13 mouse cellular contexts compared by ENCODE assay signal in the genomic region with DNA sequence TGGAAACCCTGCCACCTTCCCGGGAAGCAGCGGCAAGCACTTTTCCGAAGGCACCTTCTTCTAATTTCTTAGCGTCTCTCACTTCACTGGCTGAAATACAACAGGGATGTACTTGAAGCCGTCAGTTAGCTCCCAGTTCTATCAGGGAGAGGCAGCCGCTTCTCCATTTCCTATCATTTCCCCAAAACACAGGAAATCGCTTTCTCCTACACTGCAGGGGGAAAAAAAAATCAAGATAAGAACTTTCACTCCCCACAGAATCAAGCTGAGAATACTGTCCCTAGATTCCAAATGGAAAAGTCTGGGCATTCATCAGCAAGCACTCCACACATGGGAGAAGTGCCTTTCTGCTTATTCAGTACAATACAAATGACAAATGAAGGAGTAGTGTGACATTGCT. TPM values are rescaled to one million over a fixed set of nuclear protein-coding genes. Genes with fewer than 3 reads are reported as not detected.
DNase-seq lines count a peak whose midpoint lies in the region; ATAC-seq and TF ChIP-seq lines count a peak whose summit lies in the region.
"Had no signal": no experiment of that assay in that cellular context is flagged by ENCODE, and none has a peak within 500 bp of the region (broad histone marks: within the 10 kb centered on the region; RNA-seq: fewer than 3 reads in every experiment).

No protein-coding gene starts in this region.

- H3K27me3 ChIP-seq in heart, embryonic 11.5 days (ENCODE audit: control insufficient read depth, insufficient read depth, low read length), result no peaks in the 10 kb centered on the region
- H3K27me3 ChIP-seq in liver, embryonic 11.5 days (replicated peaks; ENCODE audit: control insufficient read depth, insufficient read depth, low read length), result no peaks in the 10 kb centered on the region
- no peaks in the 10 kb centered on the region for H3K27me3 ChIP-seq in heart, postnatal 0 days (ENCODE audit: control insufficient read depth, insufficient read depth, low read length)
- no peaks in the 10 kb centered on the region for H3K27me3 ChIP-seq in midbrain, embryonic 10.5 days (ENCODE audit: low read depth, poor library complexity, severe bottlenecking)
- no peaks in the 10 kb centered on the region for H3K27me3 ChIP-seq in midbrain, embryonic 15.5 days (replicated peaks)

- no peak overlapping the region for H3K9ac ChIP-seq in heart, embryonic 11.5 days (ENCODE audit: low read depth, low read length)
- H3K9ac ChIP-seq in liver, embryonic 11.5 days (ENCODE audit: low read depth, low read length), result no peak overlapping the region
- H3K9ac ChIP-seq in heart, postnatal 0 days (replicated peaks; ENCODE audit: low read depth, low read length), result no peak overlapping the region
- H3K9ac ChIP-seq in midbrain, embryonic 15.5 days, result no peak overlapping the region
- H3K9ac ChIP-seq: hindbrain, embryonic 14.5 days had no signal

- 0 out of 2 replicates have a peak, but pooled peaks have one; percentile 58 for TF ChIP-seq EP300 in heart, postnatal 0 days (IDR thresholded peaks at IDR 0.05; ENCODE audit: low read depth)

- no peak overlapping the region for H3K4me3 ChIP-seq in heart, embryonic 11.5 days (ENCODE audit: low read depth, low read length)
- H3K4me3 ChIP-seq in liver, embryonic 11.5 days (ENCODE audit: low read depth, low read length), result peak overlapping the region; percentile 33
- no peak overlapping the region for H3K4me3 ChIP-seq in heart, postnatal 0 days (ENCODE audit: low read depth, low read length)
- no peak overlapping the region for H3K4me3 ChIP-seq in midbrain, embryonic 10.5 days
- no peak overlapping the region for H3K4me3 ChIP-seq in midbrain, embryonic 15.5 days

- no peak for TF ChIP-seq CTCF in heart, postnatal 0 days (IDR thresholded peaks at IDR 0.05; ENCODE audit: low read depth)

- intact Hi-C loops in heart, postnatal 10 days (cut with DNase I), result no loop called here

- DNase-seq in heart, postnatal 10 days, result no peak
- DNase-seq in liver, embryonic 11.5 days (ENCODE audit: low spot score), result no peak
- DNase-seq in liver, result no peak
- DNase-seq in heart, postnatal 0 days (ENCODE audit: low spot score), result no peak
- DNase-seq in midbrain, embryonic 10.5 days (ENCODE audit: low spot score), result no peak
- DNase-seq: cerebellum, postnatal 10 days; layer of hippocampus, postnatal 36 days; lung, postnatal 14 days; thymus, postnatal 4 days had no signal

- peaks cover 22% of the 10 kb centered on the region for H3K4me1 ChIP-seq in heart, embryonic 11.5 days (ENCODE audit: control insufficient read depth, insufficient read depth, low read length)
- peaks cover 38% of the 10 kb centered on the region for H3K4me1 ChIP-seq in liver, embryonic 11.5 days (replicated peaks; ENCODE audit: control insufficient read depth, insufficient read depth, low read length)
- H3K4me1 ChIP-seq in heart, postnatal 0 days (ENCODE audit: control insufficient read depth, insufficient read depth), result peaks cover 23% of the 10 kb centered on the region
- peaks cover 26% of the 10 kb centered on the region for H3K4me1 ChIP-seq in midbrain, embryonic 10.5 days
- peaks cover 36% of the 10 kb centered on the region for H3K4me1 ChIP-seq in midbrain, embryonic 15.5 days

- ATAC-seq in heart, embryonic 11.5 days (replicated peaks; ENCODE audit: insufficient number of reproducible peaks, low FRiP score, low TSS enrichment), result no peak
- no peak for ATAC-seq in liver, embryonic 11.5 days (replicated peaks; ENCODE audit: low FRiP score)
- ATAC-seq in heart, postnatal 0 days (ENCODE audit: insufficient read depth, low read depth), result no peak
- ATAC-seq in midbrain, embryonic 15.5 days (replicated peaks), result no peak
- ATAC-seq: intestine, embryonic 16.5 days had no signal

- H3K27ac ChIP-seq in heart, embryonic 11.5 days (ENCODE audit: low read depth, low read length), result peak overlapping the region; percentile 29; the same call in 1 of the 2 replicates
- peak overlapping the region; percentile 55; the same call in 1 of the 2 replicates for H3K27ac ChIP-seq in liver, embryonic 11.5 days (ENCODE audit: low read depth, low read length)
- H3K27ac ChIP-seq in heart, postnatal 0 days (ENCODE audit: low read depth), result peak overlapping the region; percentile 96; the same call in 1 of the 2 replicates
- no peak overlapping the region for H3K27ac ChIP-seq in midbrain, embryonic 10.5 days (replicated peaks)
- H3K27ac ChIP-seq in midbrain, embryonic 15.5 days, result no peak overlapping the region
- H3K27ac ChIP-seq: hindbrain, embryonic 14.5 days had no signal

- WGBS in heart, embryonic 11.5 days (ENCODE audit: insufficient replicate concordance), result 42% methylated on average over 7 of the region's 7 CpGs
- 36% methylated on average over 7 of the region's 7 CpGs for WGBS in liver, embryonic 11.5 days
- WGBS in heart, postnatal 0 days, result 39% methylated on average over 7 of the region's 7 CpGs
- 85% methylated on average over 7 of the region's 7 CpGs for WGBS in midbrain, embryonic 10.5 days
- WGBS in midbrain, embryonic 15.5 days, result 88% methylated on average over 7 of the region's 7 CpGs

- no peaks in the 10 kb centered on the region for H3K36me3 ChIP-seq in heart, embryonic 11.5 days (ENCODE audit: control insufficient read depth, insufficient read depth, low read length)
- no peaks in the 10 kb centered on the region for H3K36me3 ChIP-seq in liver, embryonic 11.5 days (ENCODE audit: control insufficient read depth, insufficient read depth, low read length)
- H3K36me3 ChIP-seq in heart, postnatal 0 days (replicated peaks; ENCODE audit: control insufficient read depth, insufficient read depth, low read length), result peaks cover 4% of the 10 kb centered on the region; the same call in 1 of the 2 replicates
- H3K36me3 ChIP-seq in midbrain, embryonic 10.5 days, result peaks cover 24% of the 10 kb centered on the region
- H3K36me3 ChIP-seq in midbrain, embryonic 15.5 days (replicated peaks), result no peaks in the 10 kb centered on the region

- H3K9me3 ChIP-seq in heart, embryonic 11.5 days (replicated peaks; ENCODE audit: control insufficient read depth, low read length), result no peaks in the 10 kb centered on the region
- no peaks in the 10 kb centered on the region for H3K9me3 ChIP-seq in liver, embryonic 11.5 days (ENCODE audit: control insufficient read depth, low read length)
- H3K9me3 ChIP-seq in heart, postnatal 0 days (replicated peaks; ENCODE audit: control insufficient read depth, low read length), result no peaks in the 10 kb centered on the region
- no peaks in the 10 kb centered on the region for H3K9me3 ChIP-seq in midbrain, embryonic 10.5 days (replicated peaks)
- no peaks in the 10 kb centered on the region for H3K9me3 ChIP-seq in midbrain, embryonic 15.5 days

- peak overlapping the region; percentile 45 for H3K4me2 ChIP-seq in heart, embryonic 11.5 days
- peak overlapping the region; percentile 97 for H3K4me2 ChIP-seq in liver, embryonic 11.5 days
- H3K4me2 ChIP-seq in heart, postnatal 0 days (ENCODE audit: low read depth, low read length), result peak overlapping the region; percentile 92
- H3K4me2 ChIP-seq in midbrain, embryonic 15.5 days, result no peak overlapping the region

RNA-seq across cellular contexts. Expression of a gene that starts 2.4 kb away (rescaled TPM):
- 137 and 138 TPM in 2 replicates for polyA plus RNA-seq in heart, embryonic 11.5 days (2014; fragmentation: Nextera tagmentation; extraction: Ambion mirVana)
- total RNA-seq in heart, postnatal 10 days (2021), result 100 to 1,000 TPM; 180 to 183 TPM
- 72.5 and 93.9 TPM in 2 replicates for polyA plus RNA-seq in liver, embryonic 11.5 days (2014; fragmentation: Nextera tagmentation; extraction: Ambion mirVana)
- total RNA-seq in heart, postnatal 0 days (2014; rRNA removed; ENCODE audit: low replicate concordance), result 72.7 and 739 TPM in 2 replicates
- 240 and 250 TPM in 2 replicates for polyA plus RNA-seq in heart, postnatal 0 days (2015; fragmentation: Nextera tagmentation; extraction: Ambion mirVana)
- 137 and 141 TPM in 2 replicates for polyA plus RNA-seq in midbrain, embryonic 10.5 days (2016; fragmentation: Nextera tagmentation; extraction: Ambion mirVana)
- 145 and 156 TPM in 2 replicates for polyA plus RNA-seq in midbrain, embryonic 15.5 days (2015; fragmentation: Nextera tagmentation; extraction: Ambion mirVana)

Comparison
In these comparisons a context has a peak if more than half of its experiments do, and no peak if none do; other contexts are left out.
1. H3K27ac ChIP-seq: peak in heart, embryonic 11.5 days (single experiment), liver, embryonic 11.5 days (single experiment) and heart, postnatal 0 days (single experiment); none in midbrain, embryonic 10.5 days (single experiment) and midbrain, embryonic 15.5 days (single experiment).